Mouse (Mus musculus) cortical plate, adult 2 months (tissue): ENCODE results near the gene Fam71e1.

Experiments
- CTCF ChIP-seq: fragments of 200-500 bp; IDR thresholded peaks from 2 replicates; pipeline ENCODE4 v1.5.1; 2011; ENCODE audit warnings: mild to moderate bottlenecking, control low read depth, low read length; ENCODE audit not compliant: insufficient read depth; ENCODE audit errors: extremely low read depth
- POLR2A ChIP-seq: fragments of 200-500 bp; IDR thresholded peaks from 2 replicates; pipeline ENCODE4 v1.6.1; 2011; ENCODE audit warnings: mild to moderate bottlenecking, low read length, control low read depth; ENCODE audit not compliant: insufficient read depth; ENCODE audit errors: extremely low read depth

- TF ChIP-seq CTCF (peak; percentile 73), POLR2A (peak; percentile 55; the same call in 1 of the 2 replicates)
Measured at GRCm38 (mm10) chr7:44527483-44528398, 31.4 kb downstream of the Fam71e1 start.
